Mouse (Mus musculus): ENCODE data around the gene Zfp148.

GRCm38 (mm10) chr16:33431660-33432059 is 51.0 kb downstream of the Zfp148 start:
- TF ChIP-seq CTCF (IDR thresholded peaks at IDR 0.05; ENCODE audit: low read depth, low read length): no peak
- no peak for TF ChIP-seq POLR2A (IDR thresholded peaks at IDR 0.05; ENCODE audit: borderline replicate concordance, low read depth, low read length)

All from bone marrow macrophage, adult 2 months (primary cell).